Mouse (Mus musculus) liver, adult 2 months (tissue): ENCODE results near the gene Urah. TPM values are rescaled to one million over a fixed set of nuclear protein-coding genes. Genes with fewer than 3 reads are reported as not detected.

Experiments
- DNase-seq: peaks from one replicate; pipeline ENCODE4 v3.0.0-alpha.2; 2011; ENCODE audit warnings: low read depth, low spot score; ENCODE audit errors: extremely low read depth
- H3K27ac ChIP-seq: fragments of 200-500 bp; replicated peaks from 2 replicates; pipeline ENCODE4 v1.5.1; 2012; ENCODE audit warnings: low read depth, mild to moderate bottlenecking, control low read depth, inconsistent platforms, low read length; ENCODE audit not compliant: insufficient read depth
- H3K27me3 ChIP-seq: fragments of 200-500 bp; 2 replicates; pipeline ENCODE4 v1.6.1; 2012; ENCODE audit warnings: mild to moderate bottlenecking, moderate library complexity, low read length, inconsistent platforms; ENCODE audit not compliant: control insufficient read depth, insufficient read depth
- H3K36me3 ChIP-seq: fragments of 200-500 bp; 2 replicates; pipeline ENCODE4 v1.6.1; 2012; ENCODE audit warnings: low read length, inconsistent platforms; ENCODE audit not compliant: control insufficient read depth, insufficient read depth
- H3K4me1 ChIP-seq: fragments of 200-500 bp; 2 replicates; pipeline ENCODE4 v1.6.1; 2011; ENCODE audit warnings: low read length; ENCODE audit not compliant: control insufficient read depth, insufficient read depth
- H3K4me3 ChIP-seq: fragments of 200-500 bp; 2 replicates; pipeline ENCODE4 v1.5.1; 2011; ENCODE audit warnings: low read depth, mild to moderate bottlenecking, control low read depth, low read length, moderate library complexity; ENCODE audit not compliant: insufficient read depth
- H3K79me2 ChIP-seq: fragments of 200-500 bp; 2 replicates; pipeline ENCODE4 v1.6.1; 2012; ENCODE audit warnings: inconsistent platforms, mild to moderate bottlenecking, low read length, moderate library complexity; ENCODE audit not compliant: control insufficient read depth, insufficient read depth
- H3K9ac ChIP-seq: fragments of 200-500 bp; 2 replicates; pipeline ENCODE4 v1.6.1; 2012; ENCODE audit warnings: low read depth, mild to moderate bottlenecking, control low read depth, inconsistent platforms, low read length
- CTCF ChIP-seq: fragments of 200-500 bp; IDR thresholded peaks from 2 replicates; pipeline ENCODE4 v1.5.1; 2011; ENCODE audit warnings: low read depth, low read length, control low read depth
- POLR2A ChIP-seq: fragments of 200-500 bp; IDR thresholded peaks from 2 replicates; pipeline ENCODE4 v1.6.1; 2011; ENCODE audit warnings: low read length, control low read depth; ENCODE audit not compliant: insufficient read depth; ENCODE audit errors: extremely low read depth
- WGBS: fragments of 180-500 bp; shearing (Covaris S2); methylation state at CpG from one replicate; pipeline ENCODE4 v1.1.7; 2018; 5-methylcytosine and 5-hydroxymethylcytosine counted together
- polyA plus RNA-seq: library from polyadenylated mRNA; depleted of rRNA; stranded (reverse); fragments of >200 nt; gene quantifications from 2 replicates; pipeline ENCODE4 v1.2.3, GENCODE M21; 2012
- total RNA-seq: library from RNA; depleted of rRNA; stranded (reverse); fragments of >200 nt; gene quantifications from 2 replicates; pipeline ENCODE4 v1.2.3, GENCODE M21; 2014

Urah gene
- total and polyA plus RNA-seq, 2 experiments: 549 to 1,096 TPM

DNA sequence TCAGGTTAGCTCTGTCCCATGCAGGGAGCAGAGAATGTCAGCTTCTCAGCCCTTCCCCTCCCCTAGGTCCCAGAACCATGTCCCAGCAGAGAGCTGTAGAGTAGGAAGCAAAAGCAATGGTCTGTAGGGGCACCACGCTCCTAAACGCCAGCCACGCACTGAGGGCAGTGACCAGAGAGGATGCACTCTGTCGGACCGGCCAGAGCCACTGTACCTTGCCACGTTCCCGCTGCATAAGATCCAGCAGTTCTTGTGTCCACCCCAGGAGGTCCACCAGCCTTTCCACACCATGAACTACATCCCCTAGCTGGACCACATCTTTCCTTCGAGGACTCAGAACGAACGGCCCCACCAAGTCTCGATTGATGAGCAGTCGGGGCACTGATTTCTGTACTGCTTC is 29.9 kb downstream of the Urah start:
- WGBS: 88% methylated on average over 12 of the region's 12 CpGs
- peaks cover 52% of the 10 kb centered on the region for H3K36me3 ChIP-seq

DNA sequence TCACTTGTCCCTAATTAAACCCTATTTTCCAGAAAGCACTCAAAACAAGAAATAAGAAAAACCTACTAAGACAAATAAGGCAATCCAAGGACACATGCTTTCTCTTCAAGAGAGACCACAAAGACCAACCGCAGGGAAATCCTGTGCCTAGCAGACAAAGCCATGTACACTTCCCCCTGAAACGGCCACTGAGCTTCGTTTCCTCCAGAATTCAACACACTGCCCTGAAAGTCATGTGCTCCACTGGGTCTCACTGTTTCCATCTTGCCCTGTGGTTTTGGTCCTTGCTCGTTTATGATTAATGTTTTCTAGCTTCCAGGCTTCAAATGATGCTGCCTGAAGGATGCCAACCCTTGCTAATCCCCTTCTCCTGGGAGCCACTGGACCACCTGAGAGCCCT is 39.4 kb downstream of the Urah start:
- DNase-seq: no peak
- Histone ChIP-seq H3K27me3 (no peaks in the 10 kb centered on the region), H3K9ac (no peak overlapping the region), H3K79me2 (peaks cover 26% of the 10 kb centered on the region), H3K27ac (no peak overlapping the region), H3K4me3 (no peak overlapping the region), H3K36me3 (peaks cover 63% of the 10 kb centered on the region), H3K4me1 (0 out of 2 replicates have a peak, but pooled peaks cover 4% of the 10 kb centered on the region)
- TF ChIP-seq POLR2A: no peak
- TF ChIP-seq CTCF: no peak
- 81% methylated on average over 4 of the region's 4 CpGs for WGBS

More for the DNA sequence above, 29.9 kb downstream of the Urah start:
- Histone ChIP-seq H3K27ac (no peak overlapping the region), H3K79me2 (no peaks in the 10 kb centered on the region), H3K4me1 (no peaks in the 10 kb centered on the region), H3K4me3 (no peak overlapping the region), H3K27me3 (no peaks in the 10 kb centered on the region), H3K9ac (no peak overlapping the region)
- TF ChIP-seq POLR2A (no peak), CTCF (no peak)
- DNase-seq: no peak

DNA sequence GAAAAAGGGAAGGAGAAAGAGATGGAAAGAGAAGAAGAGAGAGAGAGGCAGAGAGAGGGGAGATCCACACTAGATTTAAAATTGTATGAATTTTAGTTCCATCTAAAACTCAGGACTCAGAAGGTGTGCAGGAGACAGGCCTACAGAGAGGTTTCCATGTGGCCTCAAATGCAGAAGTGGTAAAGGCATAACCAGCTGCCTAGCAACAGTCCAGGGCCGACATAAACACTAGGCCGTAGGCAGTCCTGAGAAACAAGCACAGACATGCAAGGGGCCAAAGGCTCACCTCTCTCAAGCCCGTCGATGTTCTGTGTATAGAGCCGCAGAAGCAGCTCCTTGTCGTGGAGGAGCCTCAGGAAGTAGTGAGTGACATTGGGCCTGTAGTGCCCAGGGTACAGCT is 42.5 kb downstream of the Urah start:
- no peak overlapping the region for H3K27ac ChIP-seq
- H3K4me1 ChIP-seq: 0 out of 2 replicates have a peak, but pooled peaks cover 4% of the 10 kb centered on the region
- peaks cover 26% of the 10 kb centered on the region for H3K79me2 ChIP-seq
- WGBS: 93% methylated on average over 6 of the region's 6 CpGs
- peaks cover 40% of the 10 kb centered on the region for H3K36me3 ChIP-seq
- H3K9ac ChIP-seq: no peak overlapping the region
- no peak overlapping the region for H3K4me3 ChIP-seq
- H3K27me3 ChIP-seq: no peaks in the 10 kb centered on the region
- TF ChIP-seq POLR2A (no peak), CTCF (no peak)
- no peak for DNase-seq

- Histone ChIP-seq H3K27me3 (no peaks in the 10 kb centered on the region), H3K79me2 (peaks cover 29% of the 10 kb centered on the region), H3K9ac (peak overlapping the region; percentile 17), H3K27ac (peak overlapping the region; percentile 35), H3K4me1 (peaks cover 8% of the 10 kb centered on the region), H3K36me3 (peaks cover 26% of the 10 kb centered on the region), H3K4me3 (peak overlapping the region; percentile 45; the same call in 1 of the 2 replicates)
- DNase-seq: peak; percentile 53
- 42% methylated on average over 7 of the region's 7 CpGs for WGBS
- TF ChIP-seq CTCF (no peak), POLR2A (no peak)
These were observed 44.5 kb downstream of the Urah start for GRCm38 (mm10) chr7:140879355-140879754.

DNA sequence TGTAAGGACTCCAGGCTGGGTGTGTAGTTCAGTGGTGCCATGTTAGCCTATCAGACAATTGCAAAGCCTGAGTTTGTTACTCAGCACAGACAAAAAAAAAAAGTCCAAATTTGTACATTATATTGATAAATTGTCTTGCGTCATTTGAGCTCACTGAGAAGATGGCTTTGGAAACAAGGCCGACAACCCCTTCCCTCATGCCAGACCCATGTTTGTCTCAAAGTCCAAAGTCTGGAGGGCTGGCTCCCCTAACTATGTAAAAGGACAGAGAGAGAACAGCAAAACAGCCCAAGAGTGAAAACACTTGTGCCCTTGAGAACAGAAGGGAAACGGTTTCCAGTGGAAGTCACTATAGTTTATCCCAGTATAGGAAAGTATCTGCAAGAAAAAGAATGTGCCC is 45.6 kb downstream of the Urah start:
- H3K4me1 ChIP-seq: peaks cover 8% of the 10 kb centered on the region
- H3K9ac ChIP-seq: peak overlapping the region; percentile 60
- peaks cover 27% of the 10 kb centered on the region for H3K79me2 ChIP-seq
- TF ChIP-seq CTCF (no peak), POLR2A (no peak)
- DNase-seq: peak; percentile 99
- H3K27me3 ChIP-seq: no peaks in the 10 kb centered on the region
- H3K4me3 ChIP-seq: peak overlapping the region; percentile 97; the same call in 1 of the 2 replicates
- H3K27ac ChIP-seq: peak overlapping the region; percentile 99
- WGBS: 18% methylated on average over 3 of the region's 3 CpGs
- peaks cover 23% of the 10 kb centered on the region for H3K36me3 ChIP-seq

DNA sequence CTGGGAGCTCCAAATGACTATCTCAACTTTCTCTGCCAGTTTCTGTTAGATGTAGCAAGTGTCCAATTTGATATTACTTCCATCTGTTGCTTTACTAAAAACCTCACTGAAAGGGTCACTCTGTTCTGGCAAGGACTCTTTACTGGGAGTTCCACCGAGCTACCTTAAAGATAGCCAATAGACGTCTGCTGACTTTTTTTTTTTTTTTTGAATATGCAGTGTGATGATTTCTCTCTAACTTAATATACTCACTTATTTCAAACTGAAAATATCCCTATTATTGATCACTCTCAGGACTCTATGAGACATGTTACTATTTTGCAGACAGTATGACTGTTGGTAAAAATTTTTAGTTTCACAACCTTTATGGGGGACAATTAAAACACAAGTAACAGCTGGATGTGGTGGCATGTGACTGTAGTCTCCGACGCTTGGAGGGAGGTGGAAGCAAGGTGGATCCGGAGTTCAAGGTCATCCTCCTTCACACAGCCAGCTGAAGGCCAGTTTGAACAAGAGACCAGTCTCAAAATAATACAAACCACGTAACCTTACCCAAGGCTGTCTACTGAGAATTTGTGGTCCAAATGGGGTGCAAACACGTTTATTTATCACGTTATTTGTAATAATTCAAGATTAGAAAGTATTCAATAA is 46.2 kb downstream of the Urah start:
- Histone ChIP-seq H3K4me3 (peak overlapping the region; percentile 97), H3K4me1 (peaks cover 8% of the 10 kb centered on the region), H3K36me3 (peaks cover 18% of the 10 kb centered on the region), H3K27ac (peak overlapping the region; percentile 99), H3K9ac (peak overlapping the region; percentile 70), H3K27me3 (no peaks in the 10 kb centered on the region), H3K79me2 (peaks cover 27% of the 10 kb centered on the region)
- TF ChIP-seq CTCF: no peak
- TF ChIP-seq POLR2A: no peak
- WGBS: 4% methylated on average over 8 of the region's 8 CpGs
- DNase-seq: peak; percentile 84
